Mouse (Mus musculus) mouse trophoblast stem cell (cell line): ENCODE data around the gene Cryzl1.

ENCODE experiments used
- in situ Hi-C, 2 experiments: fragments of 300-500 bp; cut with MseI, MboI; formaldehyde crosslinking; loops; 2 replicates in 1 of 2; 3 replicates in 1 of 2; pipeline ENCODE4 v1.15.1; 2025

The Cryzl1 gene

DNA sequence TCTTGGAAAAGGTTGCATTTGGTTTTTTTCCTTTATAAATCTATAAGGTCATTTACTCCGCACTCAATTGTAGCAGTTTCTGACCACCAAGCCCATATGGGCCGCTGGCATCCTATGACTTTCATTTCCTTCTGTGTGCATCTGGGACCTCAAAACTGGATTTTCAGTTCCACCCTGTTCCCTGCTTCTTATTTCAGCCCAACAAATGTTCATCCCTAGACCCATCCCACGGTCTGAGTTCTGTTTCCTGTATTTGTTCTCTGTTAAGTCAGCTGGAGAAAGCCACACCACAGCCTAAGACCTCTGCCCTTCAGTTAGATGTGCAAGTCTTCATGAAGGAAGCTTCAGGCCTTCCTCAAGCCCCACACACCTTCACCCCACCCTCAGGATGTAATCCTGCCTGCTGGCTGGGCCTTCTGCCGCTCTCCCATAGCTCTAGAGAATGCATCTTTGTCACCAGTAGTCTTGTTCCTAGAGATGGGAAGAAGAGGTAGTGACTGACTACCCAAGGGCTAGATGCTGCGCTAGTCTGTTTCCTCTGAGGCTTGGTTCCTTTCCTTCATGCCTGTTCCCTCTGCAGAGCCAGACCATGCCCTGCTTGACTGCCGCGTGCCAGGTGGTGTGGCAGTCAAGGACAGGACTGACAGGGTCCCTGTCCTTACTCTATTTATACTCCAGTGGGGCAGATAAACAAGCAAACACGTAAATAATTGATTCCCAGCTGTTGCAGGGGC, 11.6 kb upstream of the Cryzl1 start:
- in situ Hi-C loops = no loop called here

- in situ Hi-C loops = no loop called here
These were observed 9.7 kb upstream of the Cryzl1 start for GRCm38 (mm10) chr16:91738505-91738904.

DNA sequence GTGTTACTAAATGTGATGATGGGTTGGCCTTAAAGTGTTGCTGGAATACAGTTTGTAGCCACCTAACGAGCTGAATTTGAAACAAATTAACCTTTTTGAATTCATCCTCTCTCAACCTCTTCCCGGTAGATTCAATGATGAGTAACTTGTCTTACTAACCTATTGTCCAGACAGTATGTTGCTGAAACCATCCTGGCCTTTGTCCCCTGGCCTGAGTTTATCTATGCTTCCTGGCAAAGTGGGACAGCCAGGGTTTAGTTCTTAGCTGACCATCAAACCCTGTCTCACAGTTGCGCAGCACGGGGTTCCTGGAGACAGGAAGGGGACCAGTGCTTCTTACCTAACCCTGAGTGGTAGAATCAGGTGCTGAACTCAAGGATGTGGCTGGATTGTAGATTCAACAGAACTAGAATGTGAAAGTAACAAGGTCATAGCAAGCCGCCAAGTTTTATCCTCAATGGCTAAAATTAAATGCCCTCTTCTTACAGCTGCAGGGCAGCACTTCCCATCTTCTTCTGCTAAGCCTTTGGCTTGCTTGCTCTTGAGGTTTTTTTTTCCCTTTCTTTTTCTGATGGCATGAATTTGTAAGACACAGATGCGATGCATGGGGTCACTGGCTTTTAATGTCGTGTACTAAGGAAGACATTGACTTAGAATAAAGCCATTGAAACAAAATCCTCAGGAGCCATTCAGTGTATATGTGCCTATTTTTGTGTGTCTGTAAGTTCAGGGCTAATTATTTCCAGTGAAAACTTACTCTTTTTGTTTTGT, 7.5 kb upstream of the Cryzl1 start:
- in situ Hi-C loops = no loop called here

- in situ Hi-C loops = no loop called here
These were observed 6.0 kb upstream of the Cryzl1 start for GRCm38 (mm10) chr16:91734771-91735170.

- in situ Hi-C loops = no loop called here
These were observed 4.0 kb upstream of the Cryzl1 start for GRCm38 (mm10) chr16:91732816-91733215.

GRCm38 (mm10) chr16:91730446-91730845, 1.7 kb upstream of the Cryzl1 start:
- in situ Hi-C loops = no loop called here

GRCm38 (mm10) chr16:91729821-91730441, 1.2 kb upstream of the Cryzl1 start:
- in situ Hi-C loops = loop anchor here in 1 of 2 experiments (10.0 kb wide), 1 partner anchor 185 kb away; no protein-coding TSS in a partner anchor

DNA sequence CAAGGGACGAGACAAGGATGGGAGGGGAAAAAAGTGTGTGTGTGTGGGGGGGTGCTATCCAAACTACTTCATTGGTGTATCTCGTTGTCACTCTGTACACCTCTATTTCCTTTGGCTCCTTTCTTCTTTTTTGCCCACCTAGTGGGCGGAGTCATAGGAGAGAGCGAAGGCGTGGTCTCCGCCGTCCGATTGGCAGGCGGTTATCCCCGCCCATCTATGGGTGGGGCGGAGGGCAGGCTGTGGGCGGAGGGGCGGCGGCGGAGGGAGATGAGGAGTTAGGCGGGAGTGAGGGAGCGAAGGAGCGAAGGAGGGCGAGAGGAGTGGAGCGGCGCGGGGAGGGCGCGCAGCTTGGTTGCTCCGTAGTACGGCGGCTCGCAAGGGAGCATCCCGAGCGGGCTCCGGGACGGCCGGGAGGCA, 299 bp upstream of the Cryzl1 start, which contains the start of gene Itsn1:
Gene Itsn1, plus strand, starts transcription at position 216 of the 417 bp plus-strand sequence.
- in situ Hi-C loops = loop anchor here in 1 of 2 experiments (10.0 kb wide), 1 partner anchor 186 kb away; no protein-coding TSS in a partner anchor

DNA sequence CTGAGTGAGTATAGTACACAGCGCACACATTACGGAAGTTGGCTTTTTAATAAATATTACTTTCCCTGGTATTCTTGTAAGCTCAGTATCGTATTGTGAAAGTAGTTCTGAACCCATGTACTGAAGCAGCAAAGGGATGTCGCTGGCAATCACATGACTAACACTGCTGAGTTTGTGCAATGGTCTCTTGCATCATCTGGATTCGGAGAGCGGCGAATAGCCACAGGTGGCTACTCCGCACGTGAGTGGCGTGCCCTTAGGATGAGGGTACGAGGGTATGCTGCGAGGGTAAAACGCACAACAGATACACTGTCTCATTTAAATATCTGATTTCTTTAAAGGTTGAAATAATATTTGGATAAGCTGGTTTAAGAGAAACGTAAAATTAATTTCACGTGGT, 1.3 kb downstream of the Cryzl1 start:
- in situ Hi-C loops = loop anchor here in 1 of 2 experiments (10.0 kb wide), 1 partner anchor 187 kb away; no protein-coding TSS in a partner anchor

- in situ Hi-C loops = loop anchor here (5.0 to 10.0 kb wide), 2 partner anchors 188 to 191 kb away; no protein-coding TSS in a partner anchor
These were observed 4.5 kb downstream of the Cryzl1 start for GRCm38 (mm10) chr16:91724247-91724646.

DNA sequence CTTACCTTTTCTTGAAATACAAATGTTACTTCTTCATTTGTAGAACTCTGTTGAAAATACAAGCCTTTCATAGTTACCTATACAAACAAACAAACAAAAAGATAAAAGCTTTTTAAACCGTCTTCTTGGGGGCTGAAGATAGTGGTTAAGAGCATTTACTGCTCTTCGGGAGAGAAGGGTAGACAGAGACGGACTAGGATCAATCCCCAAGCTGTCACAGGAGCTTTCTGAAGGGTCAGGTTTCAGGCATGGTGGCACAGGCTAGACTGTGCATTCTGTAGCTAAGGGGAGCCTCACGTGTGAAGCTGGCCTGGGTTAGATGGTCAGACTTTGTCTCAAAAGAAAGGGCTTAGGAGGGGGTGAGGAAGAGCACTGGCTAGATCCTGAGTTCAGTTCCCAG, 11.4 kb downstream of the Cryzl1 start:
- in situ Hi-C loops = loop anchor here in 1 of 2 experiments (10.0 kb wide), 1 partner anchor 177 kb away; no protein-coding TSS in a partner anchor

DNA sequence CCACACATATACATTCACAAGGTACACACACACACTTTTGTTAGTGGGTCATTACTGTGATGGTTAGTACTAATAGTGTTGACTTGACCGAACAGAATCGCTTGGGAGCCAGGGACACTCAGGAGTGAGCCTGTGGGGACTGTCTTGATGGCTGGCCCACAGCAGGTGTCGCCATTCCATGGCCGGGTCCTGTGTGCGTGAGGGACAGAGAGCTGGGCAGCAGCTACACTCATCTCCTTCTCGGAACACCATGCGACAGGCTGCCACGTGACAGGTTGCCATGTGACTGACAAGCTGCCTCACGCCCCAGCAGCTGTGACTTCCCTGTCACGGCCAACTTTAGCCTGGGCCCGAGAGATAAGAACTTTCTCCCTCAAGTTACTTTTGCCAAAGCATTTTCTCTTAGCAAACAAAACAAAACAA, 11.8 kb downstream of the Cryzl1 start:
- in situ Hi-C loops = loop anchor here in 1 of 2 experiments (10.0 kb wide), 1 partner anchor 178 kb away; no protein-coding TSS in a partner anchor

DNA sequence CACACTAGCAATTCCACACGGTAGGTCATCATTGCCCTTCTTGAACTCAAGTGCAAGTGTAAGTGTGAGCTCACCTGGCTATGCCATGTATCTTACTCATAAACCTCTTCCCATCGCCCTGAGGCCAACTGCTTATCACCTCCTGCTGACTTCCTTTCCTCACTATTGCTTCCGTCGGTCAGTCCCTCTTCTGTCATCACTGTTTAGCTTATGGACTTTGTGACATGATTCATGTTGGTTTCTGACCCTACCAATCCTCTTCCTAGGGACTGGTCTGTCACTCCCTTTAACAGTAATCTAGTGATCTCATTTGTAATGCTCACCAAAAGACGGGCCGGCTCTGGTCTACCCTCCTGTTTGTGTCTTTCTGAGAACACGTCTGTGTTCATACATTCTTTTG, 18.5 kb downstream of the Cryzl1 start:
- in situ Hi-C loops = loop anchor here in 1 of 2 experiments (10.0 kb wide), 1 partner anchor 185 kb away; no protein-coding TSS in a partner anchor

- in situ Hi-C loops = no loop called here
These were observed 24.0 kb downstream of the Cryzl1 start for GRCm38 (mm10) chr16:91704603-91705340.

DNA sequence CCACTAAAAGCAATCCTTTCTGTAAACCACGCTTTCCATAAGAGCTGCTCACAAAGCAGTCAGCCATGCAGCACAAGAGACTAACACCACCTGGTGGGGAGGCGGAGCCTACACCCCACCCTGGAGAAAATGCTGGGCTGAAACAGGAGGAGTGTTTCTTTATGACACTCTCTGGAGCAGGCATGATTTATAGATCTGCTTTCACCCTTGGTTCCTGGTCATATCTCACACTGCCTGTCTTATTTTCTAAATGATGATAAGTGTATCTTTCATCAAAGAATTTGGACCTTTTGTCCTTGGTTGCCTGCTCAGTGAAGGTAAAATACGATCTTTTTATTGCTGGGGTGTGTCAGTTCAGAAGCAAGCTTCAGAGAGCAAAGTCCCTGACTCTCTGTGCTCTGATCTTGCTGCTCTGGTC, 26.0 kb downstream of the Cryzl1 start:
- in situ Hi-C loops = no loop called here

DNA sequence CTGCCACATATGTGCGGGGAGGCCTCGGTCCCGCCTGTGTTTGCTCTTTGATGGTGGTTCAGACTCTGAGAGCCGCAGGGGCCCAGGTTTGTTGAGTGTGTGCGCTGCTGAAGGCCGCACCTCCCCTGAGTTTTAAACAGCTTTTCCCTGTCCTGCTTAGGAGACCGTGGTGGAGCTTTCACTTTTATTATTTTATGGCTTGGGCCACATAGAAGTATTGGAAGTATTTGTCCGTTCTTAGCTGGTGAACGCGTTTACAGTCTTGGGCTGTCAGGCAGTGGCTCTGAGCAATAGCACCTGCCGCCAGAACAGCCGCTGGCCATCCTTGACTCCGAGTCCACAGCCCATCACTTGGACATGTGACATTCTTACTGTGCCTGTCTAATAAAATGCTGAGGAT, 26.9 kb downstream of the Cryzl1 start:
- in situ Hi-C loops = no loop called here

- in situ Hi-C loops = no loop called here
These were observed 29.8 kb downstream of the Cryzl1 start for GRCm38 (mm10) chr16:91698995-91699394.

DNA sequence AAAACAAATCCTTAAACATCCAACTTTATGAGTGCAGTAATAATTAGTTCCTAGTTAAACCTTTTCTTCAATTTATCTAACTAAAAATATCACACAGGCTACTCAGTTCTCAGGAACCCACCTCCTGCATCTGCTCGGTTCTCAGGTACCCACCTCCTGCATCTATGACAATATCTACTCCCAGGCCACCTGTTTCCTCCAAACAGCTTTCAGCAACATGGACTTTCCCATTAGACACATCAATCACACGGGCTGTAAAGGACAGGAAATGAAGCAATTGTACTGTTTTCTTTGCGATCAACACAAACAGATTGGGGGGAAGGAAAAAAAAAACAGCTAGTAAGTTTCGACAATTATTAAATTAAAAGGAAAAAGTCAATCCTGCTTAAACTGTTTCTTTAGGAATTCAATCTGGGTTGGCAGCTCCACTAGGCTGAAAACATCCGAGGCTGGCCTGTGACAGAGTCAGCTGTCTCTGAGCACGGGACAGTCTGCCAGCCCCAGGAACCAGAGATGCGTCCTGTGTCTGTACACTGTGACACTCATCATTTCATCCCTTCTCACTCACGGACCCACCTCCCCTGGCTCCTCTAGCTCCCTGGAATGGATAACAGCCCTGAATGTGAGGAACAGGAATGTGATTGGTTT, 33.5 kb downstream of the Cryzl1 start:
- in situ Hi-C loops = no loop called here

GRCm38 (mm10) chr16:91694455-91695084, 34.2 kb downstream of the Cryzl1 start:
- in situ Hi-C loops = no loop called here

- in situ Hi-C loops = no loop called here
These were observed 39.0 kb downstream of the Cryzl1 start for GRCm38 (mm10) chr16:91689791-91690190.
